Mouse (Mus musculus): ENCODE measurements at regions not wholly inside any gene's neighbourhood (a gene's known extent, or its start where the extent isn't known, plus 50 kb on each side); places are given as distances from the start of the nearest gene placed in this dataset.

- ATAC-seq (replicated peaks; ENCODE audit: low FRiP score): no peak
- 85% methylated on average over 8 of the region's 8 CpGs for WGBS
- no peak overlapping the region for H3K27ac ChIP-seq (ENCODE audit: low read depth, low read length)
Observed at GRCm38 (mm10) chr14:36731095-36731494, 237.5 kb downstream of the Ccser2 start.

GRCm38 (mm10) chr14:36726092-36726491, 242.5 kb downstream of the Ccser2 start:
- no peak overlapping the region for H3K27ac ChIP-seq (ENCODE audit: low read depth, low read length)
- WGBS: 81% methylated on average over 6 of the region's 6 CpGs
- H3K4me2 ChIP-seq (ENCODE audit: low read depth, low read length, severe bottlenecking): no peak overlapping the region
- H3K4me3 ChIP-seq (ENCODE audit: low read depth, low read length): no peak overlapping the region
- DNase-seq (ENCODE audit: low spot score) (no peak), ATAC-seq (replicated peaks; ENCODE audit: low FRiP score) (no peak)
- H3K36me3 ChIP-seq (ENCODE audit: control insufficient read depth, insufficient read depth, low read length): no peaks in the 10 kb centered on the region
- no peaks in the 10 kb centered on the region for H3K9me3 ChIP-seq (ENCODE audit: control insufficient read depth, low read length)
- no peak overlapping the region for H3K9ac ChIP-seq (ENCODE audit: low read length)
- H3K4me1 ChIP-seq (replicated peaks; ENCODE audit: control insufficient read depth, insufficient read depth, low read length): no peaks in the 10 kb centered on the region
- H3K27me3 ChIP-seq (ENCODE audit: control insufficient read depth, insufficient read depth, low read length): no peaks in the 10 kb centered on the region

More at GRCm38 (mm10) chr14:36731095-36731494, 237.5 kb downstream of the Ccser2 start:
- DNase-seq (ENCODE audit: low spot score): no peak
- H3K9me3 ChIP-seq (ENCODE audit: control insufficient read depth, low read length): no peaks in the 10 kb centered on the region
- no peak overlapping the region for H3K4me3 ChIP-seq (ENCODE audit: low read depth, low read length)
- no peaks in the 10 kb centered on the region for H3K27me3 ChIP-seq (ENCODE audit: control insufficient read depth, insufficient read depth, low read length)
- no peak overlapping the region for H3K9ac ChIP-seq (ENCODE audit: low read length)
- H3K36me3 ChIP-seq (ENCODE audit: control insufficient read depth, insufficient read depth, low read length): no peaks in the 10 kb centered on the region
- H3K4me1 ChIP-seq (replicated peaks; ENCODE audit: control insufficient read depth, insufficient read depth, low read length): no peaks in the 10 kb centered on the region
- H3K4me2 ChIP-seq (ENCODE audit: low read depth, low read length, severe bottlenecking): no peak overlapping the region

- 79% methylated on average over 2 of the region's 2 CpGs for WGBS
- Histone ChIP-seq H3K27me3 (ENCODE audit: control insufficient read depth, insufficient read depth, low read length) (no peaks in the 10 kb centered on the region), H3K36me3 (ENCODE audit: control insufficient read depth, insufficient read depth, low read length) (no peaks in the 10 kb centered on the region), H3K4me1 (replicated peaks; ENCODE audit: control insufficient read depth, insufficient read depth, low read length) (no peaks in the 10 kb centered on the region), H3K4me3 (ENCODE audit: low read depth, low read length) (no peak overlapping the region), H3K4me2 (ENCODE audit: low read depth, low read length, severe bottlenecking) (no peak overlapping the region), H3K27ac (ENCODE audit: low read depth, low read length) (no peak overlapping the region), H3K9me3 (ENCODE audit: control insufficient read depth, low read length) (no peaks in the 10 kb centered on the region), H3K9ac (ENCODE audit: low read length) (no peak overlapping the region)
- no peak for ATAC-seq (replicated peaks; ENCODE audit: low FRiP score)
- no peak for DNase-seq (ENCODE audit: low spot score)
Observed at GRCm38 (mm10) chr14:36715684-36716083, 252.9 kb downstream of the Ccser2 start.

DNA sequence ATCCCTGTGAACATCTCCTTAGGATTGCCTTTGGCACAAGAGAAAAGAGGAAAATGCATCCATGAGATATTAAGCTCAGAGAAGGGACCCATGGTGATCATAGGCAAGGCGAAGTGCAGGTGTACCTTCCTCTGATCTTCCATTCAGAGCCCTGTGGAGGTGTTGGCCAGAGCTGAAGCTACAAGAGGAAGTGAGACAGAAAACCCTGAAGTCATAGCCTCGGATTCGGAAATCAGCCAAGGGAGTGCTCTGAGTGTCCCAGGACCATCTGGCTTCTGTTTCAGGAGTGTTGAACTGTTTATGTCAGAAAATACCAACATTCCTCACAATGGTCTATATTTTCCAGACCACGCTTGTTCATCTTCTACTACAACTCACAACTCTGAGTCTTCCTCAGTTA, 271.6 kb downstream of the Ccser2 start:
- DNase-seq (ENCODE audit: low spot score) (no peak), ATAC-seq (replicated peaks; ENCODE audit: low FRiP score) (no peak)
- no peaks in the 10 kb centered on the region for H3K9me3 ChIP-seq (ENCODE audit: control insufficient read depth, low read length)
- WGBS: 90% methylated on average over 4 of the region's 4 CpGs
- H3K36me3 ChIP-seq (ENCODE audit: control insufficient read depth, insufficient read depth, low read length): no peaks in the 10 kb centered on the region
- no peaks in the 10 kb centered on the region for H3K4me1 ChIP-seq (replicated peaks; ENCODE audit: control insufficient read depth, insufficient read depth, low read length)
- H3K4me3 ChIP-seq (ENCODE audit: low read depth, low read length): no peak overlapping the region
- H3K9ac ChIP-seq (ENCODE audit: low read length): no peak overlapping the region
- H3K4me2 ChIP-seq (ENCODE audit: low read depth, low read length, severe bottlenecking): no peak overlapping the region
- no peak overlapping the region for H3K27ac ChIP-seq (ENCODE audit: low read depth, low read length)
- H3K27me3 ChIP-seq (ENCODE audit: control insufficient read depth, insufficient read depth, low read length): no peaks in the 10 kb centered on the region

GRCm38 (mm10) chr14:36691958-36692357, 276.6 kb downstream of the Ccser2 start:
- no peak overlapping the region for H3K4me3 ChIP-seq (ENCODE audit: low read depth, low read length)
- no peaks in the 10 kb centered on the region for H3K27me3 ChIP-seq (ENCODE audit: control insufficient read depth, insufficient read depth, low read length)
- ATAC-seq (replicated peaks; ENCODE audit: low FRiP score): no peak
- no peak overlapping the region for H3K9ac ChIP-seq (ENCODE audit: low read length)
- DNase-seq (ENCODE audit: low spot score): no peak
- no peak overlapping the region for H3K4me2 ChIP-seq (ENCODE audit: low read depth, low read length, severe bottlenecking)
- no peaks in the 10 kb centered on the region for H3K4me1 ChIP-seq (replicated peaks; ENCODE audit: control insufficient read depth, insufficient read depth, low read length)
- H3K9me3 ChIP-seq (ENCODE audit: control insufficient read depth, low read length): no peaks in the 10 kb centered on the region
- H3K36me3 ChIP-seq (ENCODE audit: control insufficient read depth, insufficient read depth, low read length): no peaks in the 10 kb centered on the region
- no peak overlapping the region for H3K27ac ChIP-seq (ENCODE audit: low read depth, low read length)

DNA sequence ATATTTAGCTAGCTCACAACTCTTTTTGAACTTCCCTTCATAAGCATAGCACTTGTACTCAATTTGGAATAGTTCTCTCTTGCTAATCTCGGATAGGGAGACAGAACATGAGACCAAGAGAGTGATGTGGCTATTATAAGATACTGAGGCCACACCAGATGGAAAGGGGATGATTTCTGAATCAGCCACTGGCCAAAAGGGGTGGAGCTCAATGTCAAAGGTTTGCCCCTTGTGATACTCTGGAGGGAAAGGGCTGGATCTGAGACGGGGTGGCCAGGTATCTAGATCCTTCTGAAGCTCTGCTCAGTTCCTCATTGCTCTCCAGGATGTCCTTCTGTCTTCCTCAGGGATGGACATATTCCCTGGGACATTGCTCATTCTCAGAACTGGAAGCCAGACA, 277.6 kb downstream of the Ccser2 start:
- Histone ChIP-seq H3K4me3 (ENCODE audit: low read depth, low read length) (no peak overlapping the region), H3K4me1 (replicated peaks; ENCODE audit: control insufficient read depth, insufficient read depth, low read length) (no peaks in the 10 kb centered on the region), H3K4me2 (ENCODE audit: low read depth, low read length, severe bottlenecking) (no peak overlapping the region), H3K9ac (ENCODE audit: low read length) (no peak overlapping the region), H3K27me3 (ENCODE audit: control insufficient read depth, insufficient read depth, low read length) (no peaks in the 10 kb centered on the region), H3K36me3 (ENCODE audit: control insufficient read depth, insufficient read depth, low read length) (no peaks in the 10 kb centered on the region), H3K27ac (ENCODE audit: low read depth, low read length) (no peak overlapping the region), H3K9me3 (ENCODE audit: control insufficient read depth, low read length) (no peaks in the 10 kb centered on the region)
- ATAC-seq (replicated peaks; ENCODE audit: low FRiP score) (no peak), DNase-seq (ENCODE audit: low spot score) (no peak)
- WGBS: 76% methylated on average over 2 of the region's 2 CpGs

GRCm38 (mm10) chr14:36658678-36659263, 309.8 kb downstream of the Ccser2 start:
- no peak overlapping the region for H3K9ac ChIP-seq (ENCODE audit: low read length)
- no peaks in the 10 kb centered on the region for H3K27me3 ChIP-seq (ENCODE audit: control insufficient read depth, insufficient read depth, low read length)
- H3K4me2 ChIP-seq (ENCODE audit: low read depth, low read length, severe bottlenecking): no peak overlapping the region
- H3K4me3 ChIP-seq (ENCODE audit: low read depth, low read length): no peak overlapping the region
- no peaks in the 10 kb centered on the region for H3K36me3 ChIP-seq (ENCODE audit: control insufficient read depth, insufficient read depth, low read length)
- no peak for DNase-seq (ENCODE audit: low spot score)
- 78% methylated on average over 1 of the region's 1 CpGs for WGBS
- ATAC-seq (replicated peaks; ENCODE audit: low FRiP score): no peak
- no peak overlapping the region for H3K27ac ChIP-seq (ENCODE audit: low read depth, low read length)
- H3K4me1 ChIP-seq (replicated peaks; ENCODE audit: control insufficient read depth, insufficient read depth, low read length): no peaks in the 10 kb centered on the region
- H3K9me3 ChIP-seq (ENCODE audit: control insufficient read depth, low read length): no peaks in the 10 kb centered on the region

DNA sequence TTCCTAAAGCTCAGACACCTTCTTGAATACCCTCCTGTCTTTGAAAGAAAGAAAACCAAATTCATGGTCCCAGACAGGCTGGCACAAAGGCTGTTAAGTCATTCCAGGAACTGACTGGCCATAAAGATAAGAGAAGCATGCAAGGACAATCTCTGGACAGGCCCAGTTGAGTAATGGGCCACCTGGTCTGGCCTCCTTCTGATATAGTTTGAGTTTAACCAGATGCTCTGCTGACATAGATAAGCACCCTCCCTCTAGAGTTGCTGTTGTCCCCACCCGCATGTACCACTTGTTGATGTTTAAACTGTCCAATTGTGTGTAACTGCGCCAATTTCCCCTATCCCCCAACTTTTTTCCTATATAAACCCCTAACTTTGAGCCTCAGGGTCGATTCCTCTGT, 310.4 kb downstream of the Ccser2 start:
- Histone ChIP-seq H3K27ac (ENCODE audit: low read depth, low read length) (no peak overlapping the region), H3K36me3 (ENCODE audit: control insufficient read depth, insufficient read depth, low read length) (no peaks in the 10 kb centered on the region), H3K4me2 (ENCODE audit: low read depth, low read length, severe bottlenecking) (no peak overlapping the region), H3K9me3 (ENCODE audit: control insufficient read depth, low read length) (no peaks in the 10 kb centered on the region), H3K4me1 (replicated peaks; ENCODE audit: control insufficient read depth, insufficient read depth, low read length) (no peaks in the 10 kb centered on the region), H3K27me3 (ENCODE audit: control insufficient read depth, insufficient read depth, low read length) (no peaks in the 10 kb centered on the region), H3K9ac (ENCODE audit: low read length) (no peak overlapping the region), H3K4me3 (ENCODE audit: low read depth, low read length) (no peak overlapping the region)
- ATAC-seq (replicated peaks; ENCODE audit: low FRiP score): no peak
- 81% methylated on average over 3 of the region's 3 CpGs for WGBS
- no peak for DNase-seq (ENCODE audit: low spot score)

DNA sequence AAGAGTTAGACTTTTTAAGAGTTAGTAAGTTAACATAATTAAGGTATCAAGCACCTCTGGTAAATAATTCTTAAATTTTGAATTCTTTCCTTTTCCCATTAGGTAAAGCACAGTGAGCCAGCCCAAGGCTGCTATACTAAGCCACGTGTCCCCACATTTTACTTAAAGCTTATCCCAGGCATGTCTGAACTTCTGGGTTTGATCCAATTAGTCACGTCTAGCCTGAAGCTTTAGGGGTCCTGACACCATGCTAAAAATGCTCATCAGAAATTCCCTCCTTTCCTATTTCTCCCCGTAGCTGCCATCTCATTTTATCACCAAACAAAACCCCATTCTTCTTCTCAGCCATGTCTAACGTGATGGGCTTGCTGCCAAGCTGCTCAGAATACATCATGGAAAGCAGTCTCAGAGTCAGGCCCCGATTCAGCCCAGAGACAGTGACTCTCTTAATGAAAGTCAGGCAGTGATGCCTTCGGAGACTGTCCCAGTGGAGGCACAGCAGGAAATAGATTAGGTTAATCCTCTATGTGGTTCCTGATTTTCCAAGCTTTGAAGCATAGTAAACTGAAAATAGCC, 315.5 kb downstream of the Ccser2 start:
- H3K9me3 ChIP-seq (ENCODE audit: control insufficient read depth, low read length): no peaks in the 10 kb centered on the region
- H3K4me1 ChIP-seq (replicated peaks; ENCODE audit: control insufficient read depth, insufficient read depth, low read length): no peaks in the 10 kb centered on the region
- ATAC-seq (replicated peaks; ENCODE audit: low FRiP score) (peak; percentile 79), DNase-seq (ENCODE audit: low spot score) (no peak)
- 2% methylated on average over 6 of the region's 6 CpGs for WGBS
- H3K27me3 ChIP-seq (ENCODE audit: control insufficient read depth, insufficient read depth, low read length): no peaks in the 10 kb centered on the region
- H3K4me2 ChIP-seq (ENCODE audit: low read depth, low read length, severe bottlenecking): no peak overlapping the region
- H3K27ac ChIP-seq (ENCODE audit: low read depth, low read length): no peak overlapping the region
- H3K4me3 ChIP-seq (ENCODE audit: low read depth, low read length): no peak overlapping the region
- no peak overlapping the region for H3K9ac ChIP-seq (ENCODE audit: low read length)
- H3K36me3 ChIP-seq (ENCODE audit: control insufficient read depth, insufficient read depth, low read length): no peaks in the 10 kb centered on the region

Data from forebrain, embryonic 11.5 days (tissue).